Mouse (Mus musculus) Patski (cell line): Measurements from ENCODE around the gene Lyrm7. TPM values are rescaled to one million over a fixed set of nuclear protein-coding genes. Genes with fewer than 3 reads are reported as not detected.
A peak's percentile ranks its signal among the peaks of the same experiment; 100 is the strongest.
"Not testable (repeated sequence)": the region's sequence is repeated elsewhere in the genome, so short reads cannot be mapped to it uniquely, and the experiment has no call there.

Experiments used
- ATAC-seq: fragments of 100-300 bp; one replicate; pipeline ENCODE4 v1.8.0; 2021
- CTCF ChIA-PET: fragments of 350-600 bp; sonication (Branson Sonifier 250); formaldehyde crosslinking; loops from one replicate; lab custom pipeline; 2022; ENCODE audit warnings: inconsistent platforms; lab: Charles Lee
- POLR2A ChIA-PET: fragments of 350-600 bp; sonication (Branson Sonifier 250); formaldehyde crosslinking; loops from one replicate; lab custom pipeline; 2022; ENCODE audit warnings: antibody characterized with exemption, inconsistent platforms; lab: Charles Lee
- DNase-seq: peaks from one replicate; pipeline ENCODE4 v3.0.0-alpha.2; 2011; ENCODE audit warnings: low read depth, low spot score
- H3K27me3 ChIP-seq: fragments of 371-371 bp; one replicate; pipeline ENCODE4 v1.5.1; 2021
- CTCF ChIP-seq: fragments of 100-300 bp; IDR thresholded peaks from one replicate; pipeline ENCODE4 v1.5.1; 2021
- in situ Hi-C: fragments of 300-500 bp; cut with MboI; formaldehyde crosslinking; loops from 3 replicates; pipeline ENCODE4 v1.11.1; 2018; ENCODE audit warnings: low pct_unique_long_range_greater_than_20kb, mixed read lengths
- polyA plus RNA-seq: library from polyadenylated mRNA; unstranded; gene quantifications from one replicate; pipeline ENCODE4 v1.2.3, GENCODE M21; 2021

Gene Lyrm7
- polyA plus RNA-seq, 1 experiment from 2014 or later, result 16.3 TPM

DNA sequence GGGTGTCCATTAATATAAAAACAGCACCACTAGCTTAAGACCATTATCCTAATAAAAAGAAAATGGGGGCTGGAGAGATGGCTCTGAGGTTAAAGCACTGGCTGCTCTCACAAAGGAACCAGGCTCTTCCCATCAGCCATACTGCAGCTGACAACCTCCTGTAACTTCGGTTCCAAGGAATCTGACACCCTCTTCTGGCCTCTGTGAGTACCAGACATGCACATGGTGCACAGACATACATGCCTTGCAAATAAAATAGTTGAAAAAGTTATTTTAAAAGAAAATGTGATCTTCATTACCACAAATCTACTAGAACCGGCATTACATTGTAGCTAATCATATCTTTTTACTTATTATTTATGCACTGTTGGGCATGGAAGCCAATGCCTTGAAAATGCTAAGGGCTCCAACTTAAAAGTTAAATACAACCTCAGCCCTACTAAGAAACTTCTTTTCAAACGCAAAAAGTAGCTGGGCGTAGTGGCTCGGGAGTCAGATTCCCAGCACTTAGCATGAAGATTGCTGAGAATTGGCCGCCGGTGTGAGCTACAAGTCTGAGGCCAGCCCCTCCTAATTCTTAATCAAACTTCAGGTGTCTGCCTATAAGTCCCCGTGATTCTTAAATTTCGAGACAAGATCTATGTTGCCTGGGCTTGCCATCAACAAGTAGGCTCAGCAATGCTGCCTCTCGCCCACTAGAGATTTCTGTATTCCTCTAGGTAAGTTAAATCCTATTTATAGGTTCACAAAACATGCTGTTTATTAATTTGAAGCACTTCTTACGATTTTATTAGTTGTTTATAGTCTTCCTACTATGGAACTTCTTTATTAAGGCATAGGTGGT, 1.2 kb downstream of the Lyrm7 start:
- no peaks in the 10 kb centered on the region for H3K27me3 ChIP-seq
- in situ Hi-C loops, result loop anchor here (5.0 to 10.0 kb wide), 3 partner anchors 72 to 305 kb away; partner anchors contain the start of gene Cdc42se2
- DNase-seq (no peak), ATAC-seq (no peak)
- ChIA-PET POLR2A (interaction anchor here (0.7 to 1.0 kb wide), 3 partner anchors 151 to 159 kb away, joined by 3 read pairs; no protein-coding TSS in a partner anchor), CTCF (interaction anchor here (0.7 to 2.4 kb wide), 6 partner anchors 11 to 158 kb away, joined by 3 to 21 read pairs (median 5); no protein-coding TSS in a partner anchor)
- TF ChIP-seq CTCF, result peak; percentile 85

DNA sequence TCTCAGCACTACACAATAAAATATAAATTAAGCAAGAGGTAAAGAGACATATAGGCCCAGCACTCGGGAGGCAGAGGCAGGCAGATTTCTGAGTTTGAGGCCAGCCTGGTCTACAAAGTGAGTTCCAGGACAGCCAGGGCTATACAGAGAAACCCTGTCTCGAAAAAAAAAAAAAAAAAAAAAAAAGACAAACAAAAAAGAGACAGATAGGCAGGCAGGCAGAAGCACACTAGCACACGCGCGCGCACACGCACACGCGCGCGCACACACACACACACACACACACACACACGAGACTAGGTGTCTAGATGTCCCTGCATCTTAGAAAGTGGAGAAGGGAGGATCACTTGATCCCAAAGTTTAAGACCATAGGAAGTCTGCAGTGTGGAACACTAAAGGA, 1.8 kb downstream of the Lyrm7 start:
- DNase-seq, H3K27me3 ChIP-seq, ATAC-seq, in situ Hi-C loops: not testable (repeated sequence)
- CTCF ChIA-PET, result interaction anchor here (0.7 to 2.4 kb wide), 4 partner anchors 10 to 154 kb away, joined by 3 to 21 read pairs (median 5); no protein-coding TSS in a partner anchor
- POLR2A ChIA-PET, result interaction anchor here (0.9 to 1.0 kb wide), 2 partner anchors 151 to 158 kb away, joined by 3 read pairs; no protein-coding TSS in a partner anchor

- no peaks in the 10 kb centered on the region for H3K27me3 ChIP-seq
- ChIA-PET POLR2A (no interaction called here), CTCF (no interaction called here)
- ATAC-seq (no peak), DNase-seq (no peak)
- in situ Hi-C loops, result no loop called here
- TF ChIP-seq CTCF, result no peak
Observed at GRCm38 (mm10) chr11:54851656-54852055, 9.1 kb downstream of the Lyrm7 start.

- in situ Hi-C loops, result no loop called here
- H3K27me3 ChIP-seq, result no peaks in the 10 kb centered on the region
- ATAC-seq (no peak), DNase-seq (no peak)
- ChIA-PET POLR2A (no interaction called here), CTCF (no interaction called here)
- no peak for TF ChIP-seq CTCF
Observed at GRCm38 (mm10) chr11:54849961-54850758, 10.6 kb downstream of the Lyrm7 start.

DNA sequence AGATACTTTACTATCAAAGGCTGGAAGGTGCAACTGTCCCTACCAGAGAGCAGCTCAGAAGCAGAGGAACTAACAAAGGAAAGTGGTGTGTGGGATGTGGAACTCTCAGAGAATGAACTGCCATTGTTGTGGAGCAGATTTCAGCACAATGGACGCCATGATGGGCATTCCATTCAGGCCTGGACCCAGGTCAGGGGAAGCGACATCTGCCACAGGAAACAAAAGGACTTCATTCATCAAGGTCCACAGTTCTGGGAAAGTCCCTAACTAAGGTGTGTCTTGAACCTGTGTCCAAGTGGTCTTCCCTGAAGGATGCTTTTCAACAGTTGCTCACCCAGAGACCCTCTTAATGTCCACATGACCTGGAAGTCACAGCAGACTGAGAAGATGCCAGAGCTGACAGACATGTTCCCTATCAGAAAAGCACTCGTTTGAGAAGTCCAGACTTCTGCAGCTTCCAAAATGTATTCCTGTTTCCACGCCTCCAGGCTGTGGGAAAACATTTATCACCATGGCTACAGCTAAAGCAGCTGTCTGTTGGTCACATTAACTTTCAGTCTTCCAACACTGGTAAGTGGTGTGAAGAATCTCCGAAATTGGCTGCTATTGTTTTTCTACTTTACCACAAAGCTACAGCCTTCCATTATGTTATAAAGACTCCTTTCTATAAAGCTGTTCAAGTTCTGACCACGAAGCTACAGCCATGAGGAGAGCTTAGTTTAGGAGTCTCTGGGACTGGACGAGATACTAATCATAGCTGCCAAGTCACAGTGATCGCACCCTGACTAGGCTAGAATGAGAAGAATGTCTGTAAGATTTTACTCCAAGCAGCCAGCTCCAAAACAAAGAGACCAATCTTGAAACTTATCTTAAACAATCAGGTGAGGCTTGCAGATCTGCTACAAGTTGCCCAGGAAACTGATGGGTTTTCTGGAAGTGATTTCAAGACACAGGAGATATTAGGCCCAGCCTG, 15.0 kb downstream of the Lyrm7 start:
- in situ Hi-C loops, result no loop called here
- no peaks in the 10 kb centered on the region for H3K27me3 ChIP-seq
- ChIA-PET CTCF (interaction anchor here (0.8 to 1.4 kb wide), 4 partner anchors 10 to 141 kb away, joined by 3 to 4 read pairs (median 3); no protein-coding TSS in a partner anchor), POLR2A (no interaction called here)
- no peak for DNase-seq
- no peak for ATAC-seq
- no peak for TF ChIP-seq CTCF

GRCm38 (mm10) chr11:54844959-54845358, 15.8 kb downstream of the Lyrm7 start:
- TF ChIP-seq CTCF, result no peak
- H3K27me3 ChIP-seq, result no peaks in the 10 kb centered on the region
- ATAC-seq (no peak), DNase-seq (no peak)
- ChIA-PET CTCF (no interaction called here), POLR2A (no interaction called here)
- in situ Hi-C loops, result no loop called here

GRCm38 (mm10) chr11:54844424-54844823, 16.3 kb downstream of the Lyrm7 start:
- ChIA-PET CTCF (no interaction called here), POLR2A (no interaction called here)
- DNase-seq (no peak), ATAC-seq (no peak)
- TF ChIP-seq CTCF, result no peak
- in situ Hi-C loops, result no loop called here
- H3K27me3 ChIP-seq, result no peaks in the 10 kb centered on the region

DNA sequence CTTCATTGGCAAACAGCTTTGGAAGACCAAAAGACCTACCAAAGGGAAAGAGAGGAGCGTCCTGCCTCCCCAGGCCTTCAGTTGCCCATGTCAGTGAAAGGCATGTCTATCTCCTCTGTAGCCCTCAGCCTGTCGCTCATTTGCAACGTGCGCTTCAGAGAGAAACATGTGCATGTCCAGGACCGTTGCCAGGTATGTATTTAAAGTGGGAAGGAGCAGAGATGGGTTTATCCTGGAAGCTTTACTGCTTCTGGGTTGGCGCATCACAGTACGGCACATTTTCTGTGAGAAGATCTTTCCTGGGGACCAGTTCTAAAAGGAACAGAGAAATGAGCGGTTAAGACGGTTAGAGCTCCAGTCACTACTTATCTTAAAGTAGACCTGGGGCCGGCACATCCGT, 19.8 kb downstream of the Lyrm7 start:
- H3K27me3 ChIP-seq, result no peaks in the 10 kb centered on the region
- in situ Hi-C loops, result no loop called here
- ATAC-seq (no peak), DNase-seq (no peak)
- POLR2A ChIA-PET, result no interaction called here
- CTCF ChIA-PET, result no interaction called here
- no peak for TF ChIP-seq CTCF

DNA sequence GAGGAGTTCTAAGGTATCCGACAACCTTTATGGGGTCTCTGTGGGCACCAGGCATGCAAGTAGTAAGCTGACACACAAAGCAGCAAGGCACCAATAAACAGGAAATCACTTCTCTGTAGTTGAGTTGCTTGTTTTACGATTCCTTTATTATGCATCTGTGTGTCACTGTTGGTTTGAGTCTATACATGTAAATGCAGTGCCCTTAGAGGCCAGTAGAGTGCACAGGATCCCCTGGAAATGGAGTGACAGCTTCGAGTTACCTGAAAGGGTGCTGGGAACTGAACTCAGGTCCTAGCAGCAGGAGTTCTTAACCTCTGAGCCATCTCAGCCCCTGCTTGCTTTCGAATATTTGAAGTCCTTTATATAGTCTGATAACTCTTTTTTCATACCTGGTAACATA, 21.0 kb downstream of the Lyrm7 start:
- no peak for ATAC-seq
- TF ChIP-seq CTCF, result peak; percentile 15

More for the DNA sequence above, 21.0 kb downstream of the Lyrm7 start:
- in situ Hi-C loops, result no loop called here
- H3K27me3 ChIP-seq, result no peaks in the 10 kb centered on the region
- no peak for DNase-seq
- ChIA-PET POLR2A (no interaction called here), CTCF (no interaction called here)
